Mouse (Mus musculus) C2C12 (cell line): ENCODE results near the gene Serpinb6e. TPM values are rescaled to one million over a fixed set of nuclear protein-coding genes. Genes with fewer than 3 reads are reported as not detected.

Experiments
- H3K27me3 ChIP-seq: one replicate; pipeline ENCODE4 v1.6.1; 2011; ENCODE audit not compliant: control insufficient read depth, insufficient read depth, insufficient read length
- H3K36me3 ChIP-seq: one replicate; pipeline ENCODE4 v1.6.1; 2011; ENCODE audit not compliant: control insufficient read depth, insufficient read depth
- H3K4me3 ChIP-seq: one replicate; pipeline ENCODE4 v1.5.1; 2011; ENCODE audit warnings: mild to moderate bottlenecking, control low read depth; ENCODE audit not compliant: poor library complexity, insufficient read depth, severe bottlenecking
- H3K79me2 ChIP-seq: one replicate; pipeline ENCODE4 v1.6.1; 2011; ENCODE audit not compliant: control insufficient read depth, insufficient read depth
- H3K79me3 ChIP-seq: one replicate; pipeline ENCODE4 v1.6.1; 2011; ENCODE audit warnings: low read depth, control low read depth
- H3ac ChIP-seq: one replicate; pipeline ENCODE3; 2011; ENCODE audit warnings: low read depth; ENCODE audit not compliant: control insufficient read depth, insufficient read length
- CEBPB ChIP-seq: IDR thresholded peaks from one replicate; pipeline ENCODE4 v1.6.1; 2011; ENCODE audit warnings: low read depth, mild to moderate bottlenecking, control low read depth, moderate library complexity
- CTCF ChIP-seq: IDR thresholded peaks from one replicate; pipeline ENCODE4 v1.5.1; 2011; ENCODE audit not compliant: control insufficient read depth, insufficient read depth, insufficient read length
- FOSL1 ChIP-seq: IDR thresholded peaks from one replicate; pipeline ENCODE4 v1.8.0; 2011; ENCODE audit warnings: mild to moderate bottlenecking, low read length; ENCODE audit not compliant: poor library complexity, insufficient read depth, severe bottlenecking
- MAX ChIP-seq: IDR thresholded peaks from one replicate; pipeline ENCODE4 v1.6.1; 2011; ENCODE audit warnings: mild to moderate bottlenecking, control low read depth
- MYOD1 ChIP-seq: IDR thresholded peaks from one replicate; pipeline ENCODE4 v1.6.1; 2011; ENCODE audit warnings: low read depth; ENCODE audit not compliant: control insufficient read depth, insufficient read length
- MYOG ChIP-seq: IDR thresholded peaks from one replicate; pipeline ENCODE4 v1.6.1; 2011; ENCODE audit not compliant: control insufficient read depth, insufficient read length; ENCODE audit errors: extremely low read depth
- USF1 ChIP-seq: IDR thresholded peaks from one replicate; pipeline ENCODE4 v1.6.1; 2011; ENCODE audit warnings: low read depth, mild to moderate bottlenecking, control low read depth, moderate library complexity
- long read RNA-seq, 2 experiments: library from polyadenylated mRNA; unstranded; transcript quantifications; one replicate each; pipeline ENCODE4 v2.0.0; 2019 to 2020
- polyA plus RNA-seq: library from polyadenylated mRNA; unstranded; fragments of >200 nt; fragmentation: generic; extraction: Trizol; gene quantifications from one replicate; pipeline ENCODE4 v1.2.1, GENCODE M21; 2012; ENCODE audit warnings: missing spikeins

Serpinb6e gene
- not detected for polyA plus RNA-seq
- long read RNA-seq, experiment 1, result 0 reads
- long read RNA-seq, experiment 2, result 0 reads

- no peak within 1 kb of the TSS for H3K4me3 ChIP-seq
- H3K27me3 ChIP-seq, result no peaks in the 10 kb centered on the region
- TF ChIP-seq CEBPB (no peak), MYOD1 (no peak), CTCF (no peak), USF1 (no peak), FOSL1 (no peak), MAX (no peak), MYOG (no peak)
- no peak within 1 kb of the TSS for H3ac ChIP-seq
- no peaks in the 10 kb centered on the region for H3K36me3 ChIP-seq
- H3K79me2 ChIP-seq, result no peaks in the 10 kb centered on the region
- no peaks in the 10 kb centered on the region for H3K79me3 ChIP-seq
Measured at GRCm38 (mm10) chr13:33843308-33843707, at the start of gene Serpinb6e. Gene Serpinb6e, minus strand, starts transcription at chr13:33843408.

- Histone ChIP-seq H3K27me3 (no peaks in the 10 kb centered on the region), H3ac (no peak overlapping the region), H3K4me3 (no peak overlapping the region), H3K79me2 (no peaks in the 10 kb centered on the region), H3K36me3 (no peaks in the 10 kb centered on the region), H3K79me3 (no peaks in the 10 kb centered on the region)
- TF ChIP-seq USF1 (no peak), MAX (no peak), CEBPB (no peak), CTCF (no peak), MYOG (no peak), FOSL1 (no peak), MYOD1 (no peak)
Measured at GRCm38 (mm10) chr13:33830751-33831150, 12.5 kb downstream of the Serpinb6e start.

GRCm38 (mm10) chr13:33823421-33823820, 19.8 kb downstream of the Serpinb6e start:
- H3K79me2 ChIP-seq, result no peaks in the 10 kb centered on the region
- H3K4me3 ChIP-seq, result no peak overlapping the region
- H3ac ChIP-seq, result no peak overlapping the region
- H3K79me3 ChIP-seq, result no peaks in the 10 kb centered on the region
- TF ChIP-seq FOSL1 (no peak), MYOD1 (no peak), USF1 (no peak), CTCF (no peak), MYOG (no peak), MAX (no peak), CEBPB (no peak)
- no peaks in the 10 kb centered on the region for H3K36me3 ChIP-seq
- H3K27me3 ChIP-seq, result no peaks in the 10 kb centered on the region

- Histone ChIP-seq H3K27me3 (no peaks in the 10 kb centered on the region), H3K79me2 (no peaks in the 10 kb centered on the region), H3K36me3 (no peaks in the 10 kb centered on the region), H3K4me3 (no peak overlapping the region), H3K79me3 (no peaks in the 10 kb centered on the region), H3ac (no peak overlapping the region)
- no peak for TF ChIP-seq MYOG
- no peak for TF ChIP-seq MYOD1
- no peak for TF ChIP-seq FOSL1
Measured at GRCm38 (mm10) chr13:33821490-33822143, 21.6 kb downstream of the Serpinb6e start.

Other genes with a start within 250 kb of the Serpinb6e start
- 0.07 TPM for gene Serpinb6d, start 182.0 kb downstream of the Serpinb6e start, polyA plus RNA-seq
- gene Serpinb6c, start 62.3 kb upstream of the Serpinb6e start, polyA plus RNA-seq, result 0.11 TPM
- gene Nqo2, start 121.3 kb upstream of the Serpinb6e start, polyA plus RNA-seq, result 23.1 TPM
- gene Ripk1, start 159.0 kb upstream of the Serpinb6e start, polyA plus RNA-seq, result 10.0 TPM
- 323 TPM for gene Serpinb6a, start 159.4 kb upstream of the Serpinb6e start, polyA plus RNA-seq
- gene Bphl, start 194.2 kb upstream of the Serpinb6e start, polyA plus RNA-seq, result 11.7 TPM
- gene Tubb2a, start 234.6 kb upstream of the Serpinb6e start, polyA plus RNA-seq, result 304 TPM